Mouse (Mus musculus) testis, adult 2 months (tissue): ENCODE measurements around the gene Btbd9.

Experiments
- CTCF ChIP-seq: fragments of 200-500 bp; IDR thresholded peaks from 2 replicates; pipeline ENCODE4 v1.5.1; 2012; ENCODE audit warnings: low read depth, mild to moderate bottlenecking, inconsistent platforms, low read length, moderate library complexity; ENCODE audit not compliant: control insufficient read depth, insufficient read depth, insufficient replicate concordance
- POLR2A ChIP-seq: fragments of 200-500 bp; IDR thresholded peaks from 2 replicates; pipeline ENCODE4 v1.6.1; 2012; ENCODE audit warnings: low read depth, mild to moderate bottlenecking, inconsistent platforms, low read length, moderate library complexity; ENCODE audit not compliant: control insufficient read depth

DNA sequence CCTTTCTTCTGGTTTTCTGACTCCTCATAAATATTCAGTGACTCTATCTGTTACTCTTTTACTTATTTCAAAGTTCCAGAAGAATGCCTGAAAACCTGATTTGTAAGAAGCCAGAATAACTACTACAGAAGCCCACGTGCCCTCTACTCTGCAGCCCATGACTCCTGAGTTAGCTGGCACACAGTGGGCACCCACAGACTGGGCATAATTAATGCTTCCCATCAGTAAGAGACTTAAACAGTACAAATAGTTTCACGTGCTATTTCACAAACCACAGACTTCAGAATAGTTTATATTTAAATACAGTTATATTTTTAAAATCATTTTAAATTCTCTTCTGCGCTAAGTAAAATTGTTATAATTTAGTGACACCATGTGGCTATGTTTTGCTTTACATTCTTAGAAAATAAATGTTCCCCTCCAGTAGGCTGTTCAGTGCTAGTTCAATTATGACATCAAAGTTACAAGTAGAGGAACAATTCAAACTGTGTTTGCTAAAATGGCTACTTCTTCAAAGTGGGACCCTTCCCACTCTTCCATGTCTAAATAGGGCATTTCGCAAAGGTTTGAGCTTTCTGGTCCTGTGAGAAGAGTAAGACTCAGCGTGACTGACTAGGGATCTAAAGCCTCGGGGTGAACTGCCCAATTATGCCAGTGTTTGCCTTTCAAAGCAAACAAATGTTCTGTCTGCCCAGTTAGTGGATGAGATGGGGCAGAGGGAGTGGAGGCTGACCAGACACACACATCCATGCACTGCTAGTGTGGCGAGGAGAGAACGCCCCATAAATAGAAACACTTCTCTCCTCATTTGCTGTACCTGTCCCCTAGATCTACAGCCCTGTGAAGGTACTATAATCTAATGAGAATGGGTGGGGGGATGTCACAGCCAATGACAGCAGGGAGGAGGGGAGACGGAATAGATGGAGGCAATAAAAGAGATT lies 68.4 kb downstream of the Btbd9 start:
- TF ChIP-seq POLR2A: no peak
- TF ChIP-seq CTCF: no peak
